Mouse (Mus musculus): ENCODE measurements around the gene Mamdc2. TPM values are rescaled to one million over a fixed set of nuclear protein-coding genes. Genes with fewer than 3 reads are reported as not detected.

Mamdc2 gene
- polyA plus RNA-seq, 1 experiment from 2014 or later, result 2.7 TPM

DNA sequence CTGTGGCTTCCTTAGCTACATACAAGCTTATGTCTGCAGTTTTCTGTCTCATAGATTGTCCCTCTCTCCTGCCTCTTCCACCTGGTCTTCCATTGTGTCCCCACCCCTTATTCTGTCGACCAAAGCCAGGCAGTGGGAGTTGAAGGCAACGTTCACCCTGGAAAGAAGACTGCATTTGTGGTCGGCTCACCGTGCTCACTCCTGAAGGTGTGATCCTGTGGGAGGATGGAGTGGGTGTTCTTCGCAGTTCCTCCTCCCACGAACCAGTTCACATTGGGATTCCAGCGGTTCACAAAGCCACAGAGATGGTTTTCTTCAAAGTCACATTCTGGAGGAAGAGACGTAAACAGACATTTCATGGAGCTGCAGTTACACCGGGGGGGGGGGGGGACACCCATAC lies 74.5 kb downstream of the Mamdc2 start:
- 48% methylated on average over 9 of the region's 9 CpGs for WGBS

DNA sequence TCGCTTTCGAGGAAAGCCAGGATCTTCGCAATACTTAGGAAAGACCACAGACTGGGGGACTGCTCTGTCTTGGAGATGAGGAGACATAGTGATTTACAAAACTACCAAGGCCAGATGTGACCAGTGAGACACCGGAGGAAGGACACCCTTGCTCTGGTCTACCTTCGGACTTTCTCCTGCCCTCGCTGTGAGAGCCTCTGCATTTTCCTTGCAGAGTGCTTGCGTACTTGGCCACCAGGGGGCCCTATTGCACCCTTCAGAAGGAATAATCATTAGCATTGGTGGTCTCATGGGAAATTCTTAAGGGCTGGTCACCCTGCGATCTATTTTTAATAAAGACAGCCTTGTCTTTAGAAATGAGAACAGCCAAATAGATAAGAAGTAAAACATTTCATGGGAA lies 75.0 kb downstream of the Mamdc2 start:
- Histone ChIP-seq H3K27me3 (ENCODE audit: insufficient read depth, low read length) (no peaks in the 10 kb centered on the region), H3K36me3 (ENCODE audit: insufficient read depth, low read length) (no peaks in the 10 kb centered on the region), H3K9ac (ENCODE audit: low read depth, low read length) (no peak overlapping the region), H3K4me1 (replicated peaks; ENCODE audit: insufficient read depth, low read length) (no peaks in the 10 kb centered on the region), H3K4me2 (ENCODE audit: low read length) (no peak overlapping the region), H3K27ac (no peak overlapping the region), H3K9me3 (replicated peaks; ENCODE audit: low read length) (no peaks in the 10 kb centered on the region), H3K4me3 (replicated peaks; ENCODE audit: low read depth, low read length) (no peak overlapping the region)
- DNase-seq (ENCODE audit: low spot score) (peak; percentile 89), ATAC-seq (replicated peaks; ENCODE audit: low FRiP score, low read depth) (no peak; the same call in 1 of the 2 replicates)
- 47% methylated on average over 8 of the region's 8 CpGs for WGBS
- peak; percentile 91 for TF ChIP-seq CTCF (IDR thresholded peaks at IDR 0.05; ENCODE audit: low read depth)

More for the DNA sequence above, 74.5 kb downstream of the Mamdc2 start:
- H3K4me1 ChIP-seq (replicated peaks; ENCODE audit: insufficient read depth, low read length), result no peaks in the 10 kb centered on the region
- no peaks in the 10 kb centered on the region for H3K9me3 ChIP-seq (replicated peaks; ENCODE audit: low read length)
- no peak overlapping the region for H3K4me3 ChIP-seq (replicated peaks; ENCODE audit: low read depth, low read length)
- no peak for TF ChIP-seq CTCF (IDR thresholded peaks at IDR 0.05; ENCODE audit: low read depth)
- no peak overlapping the region for H3K27ac ChIP-seq
- H3K9ac ChIP-seq (ENCODE audit: low read depth, low read length), result no peak overlapping the region
- H3K27me3 ChIP-seq (ENCODE audit: insufficient read depth, low read length), result no peaks in the 10 kb centered on the region
- ATAC-seq (replicated peaks; ENCODE audit: low FRiP score, low read depth), result no peak
- H3K36me3 ChIP-seq (ENCODE audit: insufficient read depth, low read length), result no peaks in the 10 kb centered on the region
- H3K4me2 ChIP-seq (ENCODE audit: low read length), result no peak overlapping the region
- no peak for DNase-seq (ENCODE audit: low spot score)

DNA sequence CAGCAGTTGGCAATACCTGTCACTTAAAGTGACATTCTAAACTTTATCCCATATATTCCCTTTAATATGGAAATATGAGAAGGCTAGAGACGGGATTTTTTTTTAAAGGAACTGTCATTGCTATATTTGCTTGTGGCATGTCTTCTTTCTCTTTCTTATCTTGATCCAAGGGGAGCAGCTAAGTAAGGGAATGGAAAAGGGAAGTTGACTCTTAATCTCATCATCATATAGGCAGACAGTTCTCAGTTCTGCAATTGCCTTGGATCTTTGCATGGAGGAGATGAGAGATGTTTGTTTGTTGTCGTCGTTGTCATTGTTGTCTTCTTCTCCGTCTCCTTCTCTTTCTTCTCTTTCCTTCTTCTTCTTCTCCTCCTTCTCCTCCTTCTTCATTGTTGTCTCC lies 79.0 kb downstream of the Mamdc2 start:
- Histone ChIP-seq H3K4me1 (replicated peaks; ENCODE audit: insufficient read depth, low read length) (no peaks in the 10 kb centered on the region), H3K4me3 (replicated peaks; ENCODE audit: low read depth, low read length) (no peak overlapping the region), H3K36me3 (ENCODE audit: insufficient read depth, low read length) (no peaks in the 10 kb centered on the region), H3K27me3 (ENCODE audit: insufficient read depth, low read length) (no peaks in the 10 kb centered on the region), H3K4me2 (ENCODE audit: low read length) (no peak overlapping the region), H3K9me3 (replicated peaks; ENCODE audit: low read length) (no peaks in the 10 kb centered on the region), H3K27ac (no peak overlapping the region), H3K9ac (ENCODE audit: low read depth, low read length) (no peak overlapping the region)
- no peak for ATAC-seq (replicated peaks; ENCODE audit: low FRiP score, low read depth)
- WGBS, result 89% methylated on average over 4 of the region's 4 CpGs
- DNase-seq (ENCODE audit: low spot score), result no peak
- TF ChIP-seq CTCF (IDR thresholded peaks at IDR 0.05; ENCODE audit: low read depth), result no peak

GRCm38 (mm10) chr19:23362006-23362405 lies 86.2 kb downstream of the Mamdc2 start:
- Histone ChIP-seq H3K27ac (no peak overlapping the region), H3K9ac (ENCODE audit: low read depth, low read length) (no peak overlapping the region), H3K36me3 (ENCODE audit: insufficient read depth, low read length) (no peaks in the 10 kb centered on the region), H3K4me2 (ENCODE audit: low read length) (no peak overlapping the region), H3K9me3 (replicated peaks; ENCODE audit: low read length) (no peaks in the 10 kb centered on the region), H3K4me3 (replicated peaks; ENCODE audit: low read depth, low read length) (no peak overlapping the region), H3K4me1 (replicated peaks; ENCODE audit: insufficient read depth, low read length) (no peaks in the 10 kb centered on the region), H3K27me3 (ENCODE audit: insufficient read depth, low read length) (no peaks in the 10 kb centered on the region)
- DNase-seq (ENCODE audit: low spot score) (no peak), ATAC-seq (replicated peaks; ENCODE audit: low FRiP score, low read depth) (no peak)
- WGBS, result 76% methylated on average over 3 of the region's 3 CpGs
- TF ChIP-seq CTCF (IDR thresholded peaks at IDR 0.05; ENCODE audit: low read depth), result no peak

DNA sequence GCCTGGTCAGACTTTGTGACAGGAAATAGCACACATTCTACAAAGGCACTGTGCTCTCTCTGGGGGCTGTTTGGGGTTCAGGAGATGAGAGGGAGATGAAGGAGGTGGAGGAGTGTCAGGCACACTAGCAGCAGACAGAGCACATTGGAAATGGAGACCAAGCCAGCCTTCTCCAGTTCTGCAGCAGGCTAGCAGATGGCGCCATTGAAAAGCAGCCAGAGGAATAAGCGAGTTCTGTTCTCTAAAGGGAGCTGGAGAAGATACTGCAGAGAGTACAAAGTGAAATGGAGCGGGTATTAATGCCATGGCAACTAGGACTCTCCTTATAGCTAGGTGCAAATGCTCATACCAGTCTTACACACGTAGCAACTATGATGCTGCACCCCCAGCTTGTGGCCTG lies 87.1 kb downstream of the Mamdc2 start:
- 65% methylated on average over 4 of the region's 4 CpGs for WGBS
- DNase-seq (ENCODE audit: low spot score) (no peak), ATAC-seq (replicated peaks; ENCODE audit: low FRiP score, low read depth) (no peak)
- Histone ChIP-seq H3K27ac (no peak overlapping the region), H3K9ac (ENCODE audit: low read depth, low read length) (no peak overlapping the region), H3K27me3 (ENCODE audit: insufficient read depth, low read length) (no peaks in the 10 kb centered on the region), H3K4me1 (replicated peaks; ENCODE audit: insufficient read depth, low read length) (no peaks in the 10 kb centered on the region), H3K36me3 (ENCODE audit: insufficient read depth, low read length) (no peaks in the 10 kb centered on the region), H3K4me2 (ENCODE audit: low read length) (no peak overlapping the region), H3K9me3 (replicated peaks; ENCODE audit: low read length) (no peaks in the 10 kb centered on the region), H3K4me3 (replicated peaks; ENCODE audit: low read depth, low read length) (no peak overlapping the region)
- peak; percentile 23; the same call in 1 of the 2 replicates for TF ChIP-seq CTCF (IDR thresholded peaks at IDR 0.05; ENCODE audit: low read depth)

- H3K27me3 ChIP-seq (ENCODE audit: insufficient read depth, low read length), result no peaks in the 10 kb centered on the region
- H3K9me3 ChIP-seq (replicated peaks; ENCODE audit: low read length), result no peaks in the 10 kb centered on the region
- H3K27ac ChIP-seq, result no peak overlapping the region
- no peak for ATAC-seq (replicated peaks; ENCODE audit: low FRiP score, low read depth)
- TF ChIP-seq CTCF (IDR thresholded peaks at IDR 0.05; ENCODE audit: low read depth), result no peak
- H3K4me3 ChIP-seq (replicated peaks; ENCODE audit: low read depth, low read length), result no peak overlapping the region
- DNase-seq (ENCODE audit: low spot score), result no peak
- 87% methylated on average over 4 of the region's 4 CpGs for WGBS
- no peak overlapping the region for H3K4me2 ChIP-seq (ENCODE audit: low read length)
- no peaks in the 10 kb centered on the region for H3K4me1 ChIP-seq (replicated peaks; ENCODE audit: insufficient read depth, low read length)
- H3K9ac ChIP-seq (ENCODE audit: low read depth, low read length), result no peak overlapping the region
- H3K36me3 ChIP-seq (ENCODE audit: insufficient read depth, low read length), result no peaks in the 10 kb centered on the region
Measured at GRCm38 (mm10) chr19:23360536-23360935, 87.7 kb downstream of the Mamdc2 start.

- WGBS, result 91% methylated on average over 5 of the region's 5 CpGs
- Histone ChIP-seq H3K27ac (no peak overlapping the region), H3K27me3 (ENCODE audit: insufficient read depth, low read length) (no peaks in the 10 kb centered on the region), H3K9me3 (replicated peaks; ENCODE audit: low read length) (no peaks in the 10 kb centered on the region), H3K4me3 (replicated peaks; ENCODE audit: low read depth, low read length) (no peak overlapping the region), H3K4me2 (ENCODE audit: low read length) (no peak overlapping the region), H3K36me3 (ENCODE audit: insufficient read depth, low read length) (no peaks in the 10 kb centered on the region), H3K4me1 (replicated peaks; ENCODE audit: insufficient read depth, low read length) (peaks cover 5% of the 10 kb centered on the region; the same call in 1 of the 2 replicates), H3K9ac (ENCODE audit: low read depth, low read length) (no peak overlapping the region)
- ATAC-seq (replicated peaks; ENCODE audit: low FRiP score, low read depth) (no peak), DNase-seq (ENCODE audit: low spot score) (no peak)
- TF ChIP-seq CTCF (IDR thresholded peaks at IDR 0.05; ENCODE audit: low read depth), result no peak
Measured at GRCm38 (mm10) chr19:23357253-23357652, 91.0 kb downstream of the Mamdc2 start.

All from kidney, postnatal 0 days (tissue).